Mouse (Mus musculus) right cerebral cortex, adult 18-20 months (tissue): Measurements from ENCODE around the gene Poc5.

Experiments
- DNase-seq: peaks from one replicate; pipeline ENCODE4 v3.0.0; 2022; ENCODE audit warnings: mixed read lengths

Gene Poc5

DNA sequence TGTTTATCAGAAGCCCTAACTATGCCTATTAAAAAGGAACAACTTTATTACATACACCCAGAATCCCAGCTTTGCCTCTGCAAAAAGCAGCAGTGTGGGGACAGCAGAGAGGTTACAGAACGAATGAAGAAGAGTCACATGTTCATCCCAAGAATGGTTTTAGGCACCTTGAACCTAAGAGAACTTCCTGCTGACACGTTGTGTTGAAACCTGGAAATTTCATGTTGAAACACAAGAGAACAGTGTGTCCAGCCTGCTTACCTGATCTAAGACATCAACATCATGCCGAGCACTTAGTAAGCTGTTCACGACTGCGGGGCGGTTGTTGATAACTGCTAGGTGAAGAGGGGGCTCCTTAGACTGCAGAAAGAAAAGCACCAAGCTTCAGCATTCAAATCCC lies 44.9 kb downstream of the Poc5 start:
- DNase-seq = no peak

DNA sequence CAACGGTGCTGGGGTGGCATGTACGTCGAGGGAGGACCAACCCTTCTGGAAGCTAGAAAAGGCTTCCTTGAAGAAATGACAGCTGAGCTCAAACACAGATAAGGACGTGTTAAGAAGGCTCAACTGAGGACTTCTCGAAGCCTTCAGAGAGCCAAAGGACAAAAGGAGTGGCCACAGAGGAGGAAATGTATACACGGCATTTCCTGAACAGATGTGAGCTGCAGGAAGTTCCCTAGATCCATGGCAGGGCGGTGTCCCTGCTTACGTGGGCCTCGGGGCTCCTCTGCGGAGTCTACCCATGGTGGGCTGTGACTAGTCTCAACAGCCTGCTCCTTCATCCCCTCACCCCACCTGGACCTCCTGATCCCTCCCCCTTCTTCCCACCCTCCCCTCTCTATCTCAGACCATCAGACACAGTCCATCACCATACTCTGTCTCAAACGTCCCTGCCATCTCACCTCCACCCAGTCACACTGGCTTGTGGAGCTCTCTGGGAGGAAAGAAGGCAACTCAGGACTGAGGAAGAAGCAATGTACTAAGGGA lies 45.6 kb downstream of the Poc5 start:
- DNase-seq = no peak

DNA sequence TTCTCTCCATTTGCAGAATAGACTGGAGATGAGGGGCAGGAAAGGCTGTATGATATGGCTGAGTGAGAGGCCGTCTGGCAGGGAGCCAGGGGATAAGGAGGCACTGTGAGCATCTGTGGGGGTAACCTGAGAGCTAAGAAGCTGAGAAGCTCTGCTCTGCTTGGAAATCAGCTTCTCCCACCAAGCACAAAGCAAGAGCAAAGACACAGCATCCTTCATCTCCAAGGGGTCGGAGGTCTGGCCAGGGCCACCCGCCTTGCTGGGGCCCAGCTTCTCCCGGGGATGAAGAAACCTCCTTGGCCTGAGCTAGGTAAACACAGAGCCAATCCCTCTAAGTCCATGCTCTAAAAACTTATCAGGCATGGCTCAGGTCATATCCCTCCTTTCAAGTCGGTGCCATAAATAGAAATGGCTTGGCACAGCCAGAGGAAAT lies 46.8 kb downstream of the Poc5 start:
- no peak for DNase-seq

DNA sequence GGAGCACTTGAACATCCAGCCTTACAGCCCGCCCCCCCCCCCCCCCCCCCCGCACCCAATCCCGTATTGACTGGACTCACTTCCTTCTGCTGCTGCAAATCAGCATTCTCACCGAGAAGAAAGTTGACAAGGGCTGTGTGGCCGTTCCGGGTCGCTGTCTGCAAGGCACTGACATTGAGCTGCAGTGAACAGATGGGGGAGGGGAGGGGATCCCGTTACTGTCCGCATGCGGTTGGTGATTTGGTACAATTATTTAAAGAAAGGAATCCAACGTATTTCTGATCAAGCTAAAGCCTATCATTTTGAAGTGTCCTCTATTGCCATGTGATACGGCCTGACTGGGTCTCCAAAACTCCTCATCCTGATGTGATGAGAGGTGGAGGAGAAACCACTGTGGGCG lies 47.7 kb downstream of the Poc5 start:
- DNase-seq = no peak

DNA sequence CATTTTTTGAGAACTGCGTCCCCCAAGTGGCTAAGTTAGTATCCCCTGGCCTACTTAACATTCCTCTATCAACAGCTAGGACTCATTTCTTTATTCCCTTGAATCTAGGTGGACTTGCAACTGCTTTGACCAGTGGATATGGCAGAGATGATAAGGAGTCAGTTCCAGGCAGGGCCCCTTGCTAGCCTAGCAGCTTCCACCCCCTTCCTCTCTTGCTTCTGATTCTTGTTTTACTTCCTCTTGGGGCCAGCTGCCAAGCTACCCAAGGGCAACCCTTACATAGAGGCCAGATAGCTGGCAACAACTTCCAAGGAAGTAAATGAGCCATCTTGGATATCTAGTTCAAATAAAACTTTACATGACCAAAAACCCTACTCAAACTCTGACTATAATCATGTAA lies 48.8 kb downstream of the Poc5 start:
- DNase-seq = no peak

DNA sequence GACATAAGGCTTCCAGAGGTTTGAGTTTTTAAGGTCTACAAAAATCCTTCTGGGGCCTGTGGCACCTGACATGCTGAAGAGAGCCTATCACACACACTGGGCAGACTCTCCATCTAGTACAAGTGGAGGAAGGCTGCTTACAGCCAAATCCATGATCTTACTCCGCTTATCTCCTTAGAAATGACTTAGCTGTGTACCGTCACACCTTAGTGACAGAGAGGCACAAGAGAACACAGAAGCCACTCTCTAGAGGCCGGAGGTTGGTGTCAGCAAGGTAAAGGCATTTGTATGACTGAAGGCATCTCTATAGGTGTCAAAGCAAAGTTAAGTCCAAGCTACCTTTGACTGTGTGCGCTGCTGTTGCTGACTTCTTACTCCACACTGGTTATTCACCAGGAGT lies 52.3 kb downstream of the Poc5 start:
- DNase-seq = no peak

DNA sequence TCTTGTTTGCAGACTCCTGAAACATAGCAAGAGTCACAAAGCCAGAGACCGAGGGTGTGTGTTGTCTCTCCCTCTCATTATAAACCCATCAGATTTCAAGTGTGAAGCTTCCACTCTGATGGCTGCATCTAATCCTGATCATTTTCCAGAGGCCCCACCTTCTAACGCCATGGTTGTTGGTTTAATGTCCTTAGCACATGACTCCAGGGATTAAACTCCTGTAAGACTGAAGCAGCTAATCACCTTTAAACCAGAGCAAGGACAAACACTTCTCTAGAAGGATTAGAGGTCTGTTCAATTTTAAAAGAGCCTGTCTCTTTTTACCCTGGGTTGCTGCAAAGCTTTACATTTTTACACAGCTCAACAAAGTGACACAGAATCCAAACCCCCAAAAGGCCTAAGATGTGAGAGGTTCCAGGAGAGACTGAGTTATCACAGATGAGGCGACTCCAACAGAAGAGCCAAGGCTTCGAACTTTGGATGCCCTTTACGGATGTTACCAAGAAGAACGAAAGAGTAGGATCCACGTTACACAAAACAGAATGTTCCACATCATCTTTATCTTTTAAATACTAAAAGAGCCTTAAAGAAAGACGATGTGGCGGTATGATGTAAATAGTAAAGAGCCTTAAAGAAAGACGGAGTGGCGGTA lies 62.2 kb downstream of the Poc5 start:
- DNase-seq = no peak

DNA sequence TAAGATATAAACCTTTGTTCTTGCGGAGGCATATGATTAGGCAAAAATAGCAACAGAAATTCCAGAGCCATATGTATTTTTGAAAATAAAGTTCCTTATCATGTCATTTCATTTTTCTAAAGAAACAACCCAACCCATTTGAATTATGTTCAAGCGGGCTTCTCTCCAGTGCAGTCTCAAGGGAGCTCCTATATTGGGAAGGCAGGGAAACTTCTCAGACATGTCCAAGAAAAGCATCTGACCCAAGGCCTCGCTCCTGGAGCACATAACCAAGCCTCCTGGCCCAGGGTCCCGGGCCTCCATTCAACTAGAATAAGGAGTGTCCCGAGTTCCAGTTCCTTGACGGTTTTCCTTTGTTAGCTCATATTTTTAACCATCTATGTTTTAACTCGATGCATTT lies 62.8 kb downstream of the Poc5 start:
- no peak for DNase-seq

DNA sequence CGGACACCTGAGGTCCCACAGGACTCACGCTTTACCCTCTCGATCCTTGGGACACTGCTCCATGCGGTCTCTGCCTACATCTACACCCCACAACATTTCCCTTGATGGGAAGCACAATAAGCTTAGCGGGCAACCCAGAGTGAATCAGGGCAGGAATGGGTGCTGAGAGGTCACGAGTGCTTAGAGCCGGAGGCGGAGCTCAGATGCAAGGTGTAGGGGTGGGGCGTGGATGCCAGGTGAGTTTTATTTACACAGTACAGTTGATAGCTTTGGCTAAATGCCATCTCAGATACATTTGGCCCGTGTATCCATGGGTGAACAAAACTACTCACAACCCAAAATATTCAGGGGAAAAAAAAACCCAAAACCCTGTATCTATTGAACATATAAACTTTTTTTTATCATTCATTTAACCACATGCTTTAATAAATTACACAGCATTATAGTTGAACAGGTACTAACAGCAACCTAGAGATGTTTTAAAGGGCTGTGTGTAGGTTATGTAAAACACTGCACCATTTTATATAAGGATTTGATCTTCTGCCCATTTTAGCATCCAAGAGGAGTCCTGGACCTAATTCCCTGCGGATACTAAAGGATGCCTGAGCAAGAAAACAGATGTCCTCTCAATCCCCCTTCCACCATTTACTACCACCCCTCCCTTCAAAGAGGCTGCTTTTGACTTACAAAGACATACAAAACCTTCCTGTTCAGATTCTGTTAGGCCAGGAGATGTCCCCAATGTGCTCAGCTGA lies 63.5 kb downstream of the Poc5 start:
- DNase-seq = no peak

DNA sequence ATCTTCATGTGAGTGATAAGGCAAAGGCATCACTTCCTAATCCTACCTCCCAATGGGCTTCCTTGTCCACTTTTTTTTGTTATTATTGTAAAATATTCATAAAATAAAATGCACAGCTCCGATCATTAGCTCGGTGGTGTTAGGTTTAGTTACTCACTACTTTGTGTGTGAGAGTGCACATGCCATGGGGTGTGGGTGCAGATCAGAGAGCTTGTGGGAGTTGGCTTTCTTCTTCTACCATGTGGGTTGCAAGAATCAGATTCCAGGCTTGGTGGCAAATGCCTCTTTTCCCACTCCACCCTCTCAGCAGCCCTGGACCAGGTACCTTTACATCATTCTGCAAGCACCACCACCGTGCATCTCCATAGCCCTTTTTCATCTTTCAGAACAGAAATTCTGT lies 64.5 kb downstream of the Poc5 start:
- no peak for DNase-seq

DNA sequence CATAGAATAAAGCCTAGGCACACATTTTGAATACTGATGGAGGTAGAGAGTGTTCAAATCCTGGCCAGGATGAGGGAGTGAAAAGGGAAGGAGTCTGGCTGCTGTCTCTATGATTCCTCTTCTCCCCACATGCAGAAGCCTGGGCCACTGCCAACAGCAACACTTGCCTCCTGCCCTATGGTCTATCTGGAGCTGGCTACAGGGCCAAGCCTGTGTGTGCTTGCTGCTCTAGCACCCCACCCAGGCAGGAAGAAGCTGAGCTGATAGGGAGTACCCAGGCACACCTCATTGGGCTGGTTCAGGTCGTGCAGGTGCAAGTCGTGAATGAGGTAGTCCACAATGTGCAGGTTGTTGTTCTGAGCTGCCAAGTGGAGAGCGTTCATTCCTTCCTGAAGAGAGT lies 66.2 kb downstream of the Poc5 start:
- DNase-seq = no peak

DNA sequence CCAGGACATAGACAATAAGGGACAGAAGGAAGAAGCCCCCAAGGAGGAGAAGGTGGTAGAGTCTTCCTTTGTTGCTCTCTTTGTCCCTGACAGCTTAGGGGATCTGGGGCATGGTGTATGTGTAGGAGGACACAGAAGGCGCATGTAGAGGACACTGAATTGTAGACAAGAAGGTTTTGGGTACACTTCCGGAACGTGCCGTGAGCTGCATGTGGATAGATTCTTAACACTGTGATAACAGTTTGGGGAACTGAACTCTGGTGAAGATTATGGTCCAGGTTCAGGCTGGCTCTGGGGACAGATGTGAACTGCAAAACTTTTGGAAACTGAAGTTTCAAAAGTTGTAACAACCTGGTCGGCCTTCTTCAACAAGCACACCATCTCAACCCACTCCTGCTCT lies 69.5 kb downstream of the Poc5 start:
- DNase-seq = no peak

DNA sequence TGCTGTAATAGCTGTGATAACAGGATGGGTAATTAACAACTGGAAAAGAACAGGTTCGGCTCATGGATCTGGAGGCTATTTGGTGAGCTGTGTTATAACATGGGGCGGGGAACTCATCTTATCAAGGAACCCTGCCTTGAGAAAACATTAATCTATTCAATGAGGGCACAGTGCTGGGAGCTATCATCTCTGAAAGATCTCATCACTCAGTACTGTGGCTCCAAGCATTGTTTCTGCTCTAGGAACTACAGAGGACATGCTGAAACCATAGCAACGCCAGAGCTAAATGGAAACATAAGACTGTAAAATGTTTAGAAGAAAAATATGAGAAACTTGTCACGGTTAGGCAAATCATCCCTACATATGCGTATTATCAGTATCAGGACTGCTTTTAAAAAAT lies 69.9 kb downstream of the Poc5 start:
- no peak for DNase-seq

DNA sequence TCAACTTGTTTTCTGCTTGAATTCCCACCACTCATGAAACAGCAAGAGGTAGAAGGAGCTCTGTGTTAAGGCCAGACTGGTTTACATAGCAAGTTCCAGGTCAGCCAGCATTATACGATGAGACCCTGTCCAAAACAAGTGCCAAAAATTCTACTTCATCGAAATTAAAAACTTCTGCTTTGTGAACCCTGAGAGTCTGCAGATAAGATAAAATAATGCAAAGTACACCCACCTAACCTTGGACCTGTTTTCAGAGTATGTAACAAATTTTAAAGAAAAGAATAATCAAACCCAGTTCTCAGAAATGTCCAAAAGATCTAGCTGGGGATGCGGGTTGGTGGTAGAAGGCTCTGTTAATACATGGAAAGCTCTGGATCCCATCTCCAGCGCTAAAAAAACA lies 70.5 kb downstream of the Poc5 start:
- DNase-seq = no peak

DNA sequence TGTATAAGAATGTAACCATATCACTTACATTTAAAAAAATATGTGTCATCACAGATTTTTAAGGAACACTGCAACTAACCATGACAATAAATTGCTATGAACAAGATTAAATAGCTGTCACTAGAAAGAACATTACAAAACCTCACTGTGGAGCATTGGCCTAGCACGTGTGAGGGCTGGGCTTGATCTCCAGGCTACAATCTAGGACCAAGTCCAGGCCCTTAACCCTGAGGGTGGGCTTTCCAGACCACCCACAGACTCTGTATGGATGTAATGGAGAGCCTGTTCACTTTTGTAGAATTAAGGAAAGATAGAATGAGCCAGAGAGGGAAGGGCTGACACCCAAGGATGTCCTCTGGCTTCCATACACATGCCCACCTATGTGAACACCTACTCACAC lies 74.5 kb downstream of the Poc5 start:
- DNase-seq = no peak

DNA sequence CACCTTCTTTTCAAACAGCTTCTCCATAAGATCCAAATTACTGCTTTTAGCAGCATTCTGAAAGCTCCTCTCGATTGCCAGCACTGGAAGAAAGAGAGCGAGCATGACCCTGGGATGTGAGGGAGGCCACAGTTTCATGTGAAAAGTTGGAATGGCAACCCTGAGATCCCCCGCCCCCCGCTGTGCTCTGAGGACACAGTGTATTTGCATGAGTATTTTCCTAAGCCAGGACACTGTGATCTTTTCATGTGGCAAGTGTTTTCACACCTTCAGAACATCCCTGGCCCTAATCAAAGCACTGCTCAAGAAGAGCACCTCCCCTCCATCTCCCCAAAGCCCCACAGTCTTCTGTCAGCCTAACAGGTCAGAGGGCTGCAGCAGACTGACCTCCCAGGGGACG lies 77.2 kb downstream of the Poc5 start:
- no peak for DNase-seq
